Mouse (Mus musculus): ENCODE results near the gene Gm10639. TPM values are rescaled to one million over a fixed set of nuclear protein-coding genes. Genes with fewer than 3 reads are reported as not detected.
"Not testable (repeated sequence)": the region's sequence is repeated elsewhere in the genome, so short reads cannot be mapped to it uniquely, and the experiment has no call there.

The Gm10639 gene
- polyA plus RNA-seq, 1 experiment from 2014 or later, result not detected

GRCm38 (mm10) chr9:78299143-78299542 lies 9.4 kb downstream of the Gm10639 start:
- not testable (repeated sequence) for H3K4me3 ChIP-seq; ATAC-seq (ENCODE audit: borderline replicate concordance, extremely low read depth, low FRiP score, low TSS enrichment); H3K4me2 ChIP-seq; H3K27me3 ChIP-seq; H3K9me3 ChIP-seq; H3K4me1 ChIP-seq; H3K36me3 ChIP-seq; H3K9ac ChIP-seq; H3K27ac ChIP-seq
- 60% methylated on average over 1 of the region's 1 CpGs for WGBS

GRCm38 (mm10) chr9:78308122-78308521 lies 18.4 kb downstream of the Gm10639 start:
- H3K27ac ChIP-seq; H3K27me3 ChIP-seq; H3K9me3 ChIP-seq; H3K36me3 ChIP-seq; H3K4me1 ChIP-seq; H3K9ac ChIP-seq; H3K4me2 ChIP-seq; ATAC-seq (ENCODE audit: borderline replicate concordance, extremely low read depth, low FRiP score, low TSS enrichment); H3K4me3 ChIP-seq: not testable (repeated sequence)
- 68% methylated on average over 3 of the region's 3 CpGs for WGBS

GRCm38 (mm10) chr9:78314696-78315095 lies 25.0 kb downstream of the Gm10639 start, which contains the start of gene Omt2a:
Gene Omt2a, minus strand, starts transcription at chr9:78314796.
- H3K36me3 ChIP-seq, result no peaks in the 10 kb centered on the region
- H3K27me3 ChIP-seq, result no peaks in the 10 kb centered on the region
- H3K27ac ChIP-seq, result no peak within 1 kb of the TSS
- 87% methylated on average over 2 of the region's 2 CpGs for WGBS
- no peak for ATAC-seq (ENCODE audit: borderline replicate concordance, extremely low read depth, low FRiP score, low TSS enrichment)
- H3K9me3 ChIP-seq, result no peaks in the 10 kb centered on the region
- no peaks in the 10 kb centered on the region for H3K4me1 ChIP-seq
- no peak within 1 kb of the TSS for H3K4me3 ChIP-seq
- no peak within 1 kb of the TSS for H3K4me2 ChIP-seq
- no peak within 1 kb of the TSS for H3K9ac ChIP-seq

DNA sequence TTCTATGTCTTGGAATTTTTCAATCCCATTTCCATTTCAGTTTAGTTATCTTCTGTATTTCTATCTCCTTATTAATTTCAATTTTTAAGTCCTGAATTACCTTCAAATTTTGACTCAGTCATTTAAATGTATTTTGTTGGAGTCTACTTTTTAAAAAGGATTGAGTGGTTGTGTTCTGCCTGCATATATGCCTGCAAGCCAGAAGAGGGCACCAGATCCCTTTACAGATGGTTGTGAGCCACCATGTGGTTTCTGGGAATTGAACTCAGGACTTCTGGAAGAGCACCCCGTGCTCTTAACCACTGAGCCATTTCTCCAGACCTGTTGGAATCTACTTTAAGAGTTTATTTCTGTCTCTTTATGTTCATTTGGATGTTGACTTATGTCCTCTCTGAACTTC lies 29.8 kb downstream of the Gm10639 start:
- Histone ChIP-seq H3K27me3 (no peaks in the 10 kb centered on the region), H3K4me3 (no peak overlapping the region), H3K27ac (no peak overlapping the region), H3K4me2 (no peak overlapping the region), H3K36me3 (no peaks in the 10 kb centered on the region), H3K9me3 (no peaks in the 10 kb centered on the region), H3K9ac (no peak overlapping the region), H3K4me1 (no peaks in the 10 kb centered on the region)
- 18% methylated on average over 1 of the region's 1 CpGs for WGBS
- no peak for ATAC-seq (ENCODE audit: borderline replicate concordance, extremely low read depth, low FRiP score, low TSS enrichment)

DNA sequence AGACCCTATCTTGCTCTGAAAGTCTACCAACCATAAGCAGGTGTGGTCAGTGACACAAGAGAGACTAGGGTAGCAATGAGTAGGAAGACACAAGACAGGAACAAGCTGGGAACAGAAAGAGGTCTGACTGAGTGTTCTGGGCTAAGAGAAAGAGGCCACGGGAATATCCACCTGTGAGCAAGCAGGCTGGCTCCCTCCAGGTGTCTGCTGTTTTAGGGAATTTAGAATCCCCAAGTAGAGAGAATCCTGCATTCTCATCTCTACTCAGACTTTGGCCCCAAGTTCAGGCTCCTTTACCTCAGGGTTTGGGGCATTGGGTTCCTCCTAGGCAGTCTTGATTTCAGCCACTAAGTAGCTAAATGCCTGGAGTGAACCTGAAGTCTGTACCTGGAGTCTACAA lies 37.6 kb downstream of the Gm10639 start, which contains the start of gene Omt2b:
Omt2b (plus strand) TSS at position 301 of the 400 bp plus-strand sequence.
- H3K9ac ChIP-seq; H3K27ac ChIP-seq; ATAC-seq (ENCODE audit: borderline replicate concordance, extremely low read depth, low FRiP score, low TSS enrichment); H3K4me2 ChIP-seq; H3K27me3 ChIP-seq; H3K36me3 ChIP-seq; H3K9me3 ChIP-seq; H3K4me3 ChIP-seq; H3K4me1 ChIP-seq: not testable (repeated sequence)
- WGBS, result 63% methylated on average over 1 of the region's 1 CpGs

GRCm38 (mm10) chr9:78337050-78337449 lies 47.3 kb downstream of the Gm10639 start:
- H3K27ac ChIP-seq, H3K4me2 ChIP-seq, H3K9me3 ChIP-seq, H3K4me3 ChIP-seq, H3K36me3 ChIP-seq, H3K4me1 ChIP-seq, H3K27me3 ChIP-seq, H3K9ac ChIP-seq: not testable (repeated sequence)
- ATAC-seq (ENCODE audit: borderline replicate concordance, extremely low read depth, low FRiP score, low TSS enrichment), result peak; percentile 73

DNA sequence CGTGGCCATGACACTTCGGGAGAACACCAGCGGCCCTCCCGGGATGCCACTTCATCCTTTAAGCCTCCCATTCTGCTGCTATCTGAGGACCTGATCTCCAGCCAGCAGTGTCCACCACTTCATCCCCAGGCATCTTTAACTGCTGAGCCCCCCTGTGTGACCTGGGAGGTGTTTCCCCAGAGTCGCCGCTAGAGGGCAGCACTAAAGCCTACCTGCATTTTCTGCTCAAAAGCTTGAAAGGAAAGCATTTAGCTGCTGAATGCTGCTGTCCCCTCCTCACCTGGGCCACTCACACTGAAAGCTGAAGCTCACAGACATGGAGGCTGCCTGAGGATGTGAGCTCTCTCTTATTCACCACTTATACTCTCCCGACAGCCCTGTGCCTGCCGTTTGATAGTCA lies 50.6 kb downstream of the Gm10639 start:
- not testable (repeated sequence) for H3K27me3 ChIP-seq; H3K4me3 ChIP-seq; ATAC-seq (ENCODE audit: borderline replicate concordance, extremely low read depth, low FRiP score, low TSS enrichment); H3K4me2 ChIP-seq; H3K9ac ChIP-seq; H3K36me3 ChIP-seq; H3K9me3 ChIP-seq; H3K4me1 ChIP-seq; H3K27ac ChIP-seq
- WGBS, result 16% methylated on average over 8 of the region's 8 CpGs

DNA sequence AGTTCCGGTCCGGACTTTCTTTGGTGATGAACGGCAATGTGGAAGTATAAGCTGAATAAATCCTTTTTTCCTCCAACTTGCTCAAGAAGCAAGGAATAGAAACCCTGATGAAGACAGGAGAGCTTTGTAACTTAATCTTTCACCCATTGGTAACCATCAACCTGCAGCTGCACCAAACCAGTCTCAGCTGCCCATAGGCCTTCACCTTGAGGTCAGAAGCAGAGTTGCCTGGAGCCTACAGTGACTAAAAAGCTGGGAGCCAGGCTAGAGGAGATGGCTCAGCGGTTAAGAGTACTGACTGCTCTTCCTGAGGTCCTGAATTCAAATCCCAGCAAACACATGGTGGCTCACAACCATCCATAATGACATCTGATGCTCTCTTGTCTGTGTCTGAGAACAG lies 52.8 kb downstream of the Gm10639 start:
- H3K4me3 ChIP-seq; H3K9ac ChIP-seq; ATAC-seq (ENCODE audit: borderline replicate concordance, extremely low read depth, low FRiP score, low TSS enrichment); H3K4me1 ChIP-seq; H3K4me2 ChIP-seq; H3K27ac ChIP-seq; H3K36me3 ChIP-seq; H3K9me3 ChIP-seq; H3K27me3 ChIP-seq: not testable (repeated sequence)
- WGBS, result 80% methylated on average over 4 of the region's 4 CpGs

GRCm38 (mm10) chr9:78343055-78343454 lies 53.3 kb downstream of the Gm10639 start:
- not testable (repeated sequence) for H3K4me3 ChIP-seq; H3K9me3 ChIP-seq; ATAC-seq (ENCODE audit: borderline replicate concordance, extremely low read depth, low FRiP score, low TSS enrichment); H3K36me3 ChIP-seq; H3K27me3 ChIP-seq; H3K4me1 ChIP-seq; H3K9ac ChIP-seq; H3K27ac ChIP-seq; H3K4me2 ChIP-seq
- WGBS, result 85% methylated on average over 9 of the region's 9 CpGs

GRCm38 (mm10) chr9:78345235-78345634 lies 55.5 kb downstream of the Gm10639 start:
- not testable (repeated sequence) for H3K4me1 ChIP-seq; H3K27ac ChIP-seq; H3K36me3 ChIP-seq; H3K9me3 ChIP-seq; H3K9ac ChIP-seq; H3K4me3 ChIP-seq; H3K27me3 ChIP-seq; H3K4me2 ChIP-seq; ATAC-seq (ENCODE audit: borderline replicate concordance, extremely low read depth, low FRiP score, low TSS enrichment)
- WGBS, result 29% methylated on average over 4 of the region's 4 CpGs

DNA sequence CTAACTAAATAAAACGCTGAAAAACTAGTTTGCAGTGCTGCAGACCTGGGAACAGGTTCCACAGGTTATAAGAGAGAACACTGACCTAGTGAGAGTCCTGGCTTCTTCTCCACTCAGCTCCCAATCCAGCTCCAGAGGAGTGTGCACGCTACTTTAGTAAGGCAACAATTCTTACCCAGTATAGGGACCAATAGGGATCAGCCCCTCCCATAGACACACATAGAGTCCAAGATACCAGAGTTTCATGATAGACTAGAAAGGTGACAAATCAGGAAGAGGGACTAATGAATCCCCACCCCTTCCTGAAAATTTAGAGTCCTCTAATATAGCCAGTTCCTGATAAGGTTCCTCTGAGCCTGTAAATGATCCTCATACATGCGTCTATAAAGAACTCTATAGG lies 57.3 kb downstream of the Gm10639 start:
- Histone ChIP-seq H3K4me1 (no peaks in the 10 kb centered on the region), H3K27me3 (no peaks in the 10 kb centered on the region), H3K4me3 (no peak overlapping the region), H3K9me3 (no peaks in the 10 kb centered on the region), H3K4me2 (no peak overlapping the region), H3K9ac (no peak overlapping the region), H3K36me3 (no peaks in the 10 kb centered on the region), H3K27ac (no peak overlapping the region)
- WGBS, result 48% methylated on average over 3 of the region's 3 CpGs
- ATAC-seq (ENCODE audit: borderline replicate concordance, extremely low read depth, low FRiP score, low TSS enrichment), result peak; percentile 66; the same call in 1 of the 2 replicates

GRCm38 (mm10) chr9:78348206-78349004 lies 58.7 kb downstream of the Gm10639 start:
- H3K9me3 ChIP-seq; H3K27ac ChIP-seq; ATAC-seq (ENCODE audit: borderline replicate concordance, extremely low read depth, low FRiP score, low TSS enrichment); H3K4me3 ChIP-seq; H3K36me3 ChIP-seq; H3K4me1 ChIP-seq; H3K9ac ChIP-seq; H3K4me2 ChIP-seq; H3K27me3 ChIP-seq: not testable (repeated sequence)
- 55% methylated on average over 6 of the region's 6 CpGs for WGBS

GRCm38 (mm10) chr9:78349141-78349540 lies 59.4 kb downstream of the Gm10639 start:
- not testable (repeated sequence) for ATAC-seq (ENCODE audit: borderline replicate concordance, extremely low read depth, low FRiP score, low TSS enrichment); H3K4me1 ChIP-seq; H3K9me3 ChIP-seq; H3K9ac ChIP-seq; H3K4me2 ChIP-seq; H3K27ac ChIP-seq; H3K36me3 ChIP-seq; H3K27me3 ChIP-seq; H3K4me3 ChIP-seq
- WGBS, result 68% methylated on average over 3 of the region's 3 CpGs

Measured in lung, embryonic 15.5 days (tissue).